11 mouse cellular contexts compared by ENCODE assay signal in the genomic region with DNA sequence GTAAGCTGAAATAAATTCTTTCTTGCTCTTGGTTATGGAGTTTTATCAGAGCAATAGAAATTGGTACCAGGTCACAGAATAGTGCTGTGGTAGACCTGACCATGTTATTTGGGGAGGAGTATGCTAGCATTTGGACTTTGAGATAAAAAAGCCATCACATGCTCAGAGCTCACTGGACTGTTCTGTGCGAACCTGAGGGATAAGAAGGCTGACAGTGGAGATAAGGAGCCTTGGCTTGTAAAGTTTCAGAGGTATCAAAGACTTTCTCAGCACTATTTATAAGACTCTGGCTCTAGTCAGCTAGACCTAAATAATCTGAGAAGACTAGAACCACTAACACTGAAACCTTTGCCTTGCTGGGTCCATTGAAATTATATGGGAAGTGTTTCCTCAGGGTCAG. TPM values are rescaled to one million over a fixed set of nuclear protein-coding genes. Genes with fewer than 3 reads are reported as not detected.
DNase-seq lines count a peak whose midpoint lies in the region; ATAC-seq and TF ChIP-seq lines count a peak whose summit lies in the region.
"Had no signal": no experiment of that assay in that cellular context is flagged by ENCODE, and none has a peak within 500 bp of the region (broad histone marks: within the 10 kb centered on the region; RNA-seq: fewer than 3 reads in every experiment).

No protein-coding gene starts in this region.

- 56% methylated on average over 1 of the region's 1 CpGs for WGBS in lung, embryonic 14.5 days

- TF ChIP-seq CTCF in lung, embryonic 14.5 days (IDR thresholded peaks at IDR 0.05; ENCODE audit: low read depth), result no peak

- no peak for DNase-seq in lung, embryonic 14.5 days
- DNase-seq in lung, postnatal 36 days, result no peak
- peak; percentile 73 for DNase-seq in c-Kit-negative CD71-positive TER-119-positive erythroid progenitor cells, embryonic 14.5 days (ENCODE audit: low read depth, low spot score)
- DNase-seq in liver, result peak; percentile 66
- no peak for DNase-seq in layer of hippocampus, adult 9-11 months
- no peak for DNase-seq in retina, embryonic 14.5 days (ENCODE audit: low spot score)
- DNase-seq: cerebellum, adult 9-11 months; kidney, postnatal 10 days had no signal

- H3K4me3 ChIP-seq in lung, embryonic 14.5 days (ENCODE audit: low read depth, low read length), result no peak overlapping the region
- H3K4me3 ChIP-seq: myocyte had no signal

- H3K27me3 ChIP-seq in lung, embryonic 14.5 days (ENCODE audit: insufficient read depth, low read length), result no peaks in the 10 kb centered on the region

- 0 out of 2 replicates have a peak, but pooled peaks cover 3% of the 10 kb centered on the region for H3K9me3 ChIP-seq in lung, embryonic 14.5 days (ENCODE audit: low read depth, low read length)

- H3K4me1 ChIP-seq in lung, embryonic 14.5 days (ENCODE audit: insufficient read depth), result 0 out of 2 replicates have a peak, but pooled peaks cover 3% of the 10 kb centered on the region

- no peak; the same call in 1 of the 2 replicates for ATAC-seq in lung, embryonic 14.5 days (ENCODE audit: insufficient read depth)
- peak; percentile 65 for ATAC-seq in megakaryocyte progenitor cell, adult 5-6 weeks (replicated peaks; ENCODE audit: poor library complexity)

- H3K4me2 ChIP-seq in lung, embryonic 14.5 days, result no peak overlapping the region; the same call in 1 of the 2 replicates
- H3K4me2 ChIP-seq: midbrain, embryonic 11.5 days had no signal

- peak overlapping the region; percentile 10; the same call in 1 of the 2 replicates for H3K27ac ChIP-seq in lung, embryonic 14.5 days (ENCODE audit: low read depth)

- H3K9ac ChIP-seq in lung, embryonic 14.5 days, result no peak overlapping the region

- H3K36me3 ChIP-seq in lung, embryonic 14.5 days (ENCODE audit: insufficient read depth), result no peaks in the 10 kb centered on the region

RNA-seq across cellular contexts. Expression of a gene that starts 5.1 kb away (rescaled TPM):
- polyA plus RNA-seq in lung, embryonic 14.5 days (2014; fragmentation: Nextera tagmentation; extraction: Ambion mirVana), result 14.1 and 15.5 TPM in 2 replicates
- 2.1 and 3.0 TPM in 2 replicates for total RNA-seq in megakaryocyte progenitor cell, adult 5-6 weeks (2015)
- total RNA-seq in megakaryocyte progenitor cell, adult 5-6 weeks (2017), result 1.4 and 2.5 TPM in 2 replicates

RNA-seq across cellular contexts. Expression of a gene that starts 29.3 kb away (rescaled TPM):
- 445 and 524 TPM in 2 replicates for polyA plus RNA-seq in lung, embryonic 14.5 days (2014; fragmentation: Nextera tagmentation; extraction: Ambion mirVana)
- 915 and 1,007 TPM in 2 replicates for total RNA-seq in megakaryocyte progenitor cell, adult 5-6 weeks (2015)
- 102 and 149 TPM in 2 replicates for total RNA-seq in megakaryocyte progenitor cell, adult 5-6 weeks (2017)

Comparison
In these comparisons a context has a peak if more than half of its experiments do, and no peak if none do; other contexts are left out.
1. DNase-seq: peak in c-Kit-negative CD71-positive TER-119-positive erythroid progenitor cells, embryonic 14.5 days (single experiment) and liver (single experiment); none in lung, embryonic 14.5 days (single experiment), lung, postnatal 36 days (single experiment), layer of hippocampus, adult 9-11 months (single experiment) and retina, embryonic 14.5 days (single experiment).